Mouse (Mus musculus) left cerebral cortex, postnatal 4 days (tissue): ENCODE measurements at regions not wholly inside any gene's neighbourhood (a gene's known extent, or its start where the extent isn't known, plus 50 kb on each side); places are given as distances from the start of the nearest gene placed in this dataset.

Experiments used
- DNase-seq: peaks from one replicate; pipeline ENCODE4 v3.0.0-alpha.2; 2022
- intact Hi-C: fragments of 180-260 bp; cut with DNase I; formaldehyde crosslinking; loops from one replicate; pipeline ENCODE4 v1.15.1; 2025

DNA sequence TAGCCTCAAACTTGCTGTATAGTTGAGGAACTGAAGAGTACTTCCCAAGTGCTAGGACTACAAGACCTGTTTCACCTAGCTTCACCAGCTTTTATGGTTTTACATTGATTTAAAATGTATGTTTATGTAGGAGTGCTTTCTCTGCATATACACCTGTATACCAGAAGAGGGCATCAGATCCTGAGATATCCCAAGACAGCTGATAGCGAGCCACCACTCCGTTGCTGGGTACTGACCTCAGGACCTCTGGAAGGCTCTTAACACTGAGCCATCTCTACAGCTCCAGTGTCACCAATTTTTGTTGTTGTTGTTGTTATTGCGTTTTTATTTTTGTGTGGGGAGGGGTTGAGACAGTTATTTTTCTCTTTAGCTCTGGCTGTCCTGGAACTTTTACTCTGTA, 55.9 kb upstream of the Ddx3x start:
- intact Hi-C loops, result no loop called here
- no peak for DNase-seq

GRCm38 (mm10) chrX:13226429-13226828, 54.3 kb upstream of the Ddx3x start:
- DNase-seq, result no peak
- intact Hi-C loops, result no loop called here

GRCm38 (mm10) chrX:13229891-13230614, 50.7 kb upstream of the Ddx3x start:
- DNase-seq, result peak; percentile 27
- intact Hi-C loops, result loop anchor here (5.0 kb wide), 1 partner anchor 232 kb away; no protein-coding TSS in a partner anchor

- intact Hi-C loops, result loop anchor here (5.0 kb wide), 1 partner anchor 232 kb away; no protein-coding TSS in a partner anchor
- DNase-seq, result peak; percentile 73
Measured at GRCm38 (mm10) chrX:13230615-13231179, 50.1 kb upstream of the Ddx3x start.
